22 mouse cellular contexts compared by ENCODE assay signal in genomic region chr12:85513789-85514447, GRCm38 (mm10). TPM values are rescaled to one million over a fixed set of nuclear protein-coding genes. Genes with fewer than 3 reads are reported as not detected.
DNase-seq lines count a peak whose midpoint lies in the region; ATAC-seq and TF ChIP-seq lines count a peak whose summit lies in the region.
"Had no signal": no experiment of that assay in that cellular context is flagged by ENCODE, and none has a peak within 500 bp of the region (broad histone marks: within the 10 kb centered on the region; RNA-seq: fewer than 3 reads in every experiment).

No protein-coding gene starts in this region.

- TF ChIP-seq POLR2A in CH12.LX (IDR thresholded peaks at IDR 0.05; ENCODE audit: low read depth, low read length): no peak

- dilution Hi-C loops in CH12.LX (cut with MboI; ENCODE audit: extremely low pct_ligation_motif_present, extremely low pct_unique_long_range_greater_than_20kb, low sequenced_read_pairs): no loop called here

- WGBS in limb, embryonic 15.5 days: 73% methylated on average over 6 of the region's 6 CpGs
- 87% methylated on average over 6 of the region's 6 CpGs for WGBS in limb, embryonic 10.5 days

- in situ Hi-C loops in CH12.LX (cut with MboI; ENCODE audit: low pct_ligation_motif_present, low pct_unique_long_range_greater_than_20kb, low sequenced_read_pairs): no loop called here

- 0 out of 2 replicates have a peak, but pooled peaks cover 5% of the 10 kb centered on the region for H3K4me1 ChIP-seq in limb, embryonic 15.5 days
- H3K4me1 ChIP-seq in limb, embryonic 10.5 days: no peaks in the 10 kb centered on the region
- H3K4me1 ChIP-seq in CH12.LX (ENCODE audit: control insufficient read depth in 1 of 2, insufficient read depth in 2 of 2): peaks cover 30 to 75% of the 10 kb centered on the region in 2 experiments

- H3K9ac ChIP-seq in limb, embryonic 15.5 days: no peak overlapping the region
- no peak overlapping the region for H3K9ac ChIP-seq in CH12.LX (ENCODE audit: insufficient read depth, low read depth)

- intact Hi-C loops in heart, postnatal 36 days (cut with DNase I): no loop called here
- intact Hi-C loops in gastrocnemius, postnatal 14 days (cut with DNase I; ENCODE audit: low total_unique reads): loop anchor here (5.0 kb wide), 2 partner anchors 133 to 148 kb away; no protein-coding TSS in a partner anchor

- no peaks in the 10 kb centered on the region for H3K27me3 ChIP-seq in limb, embryonic 15.5 days
- no peaks in the 10 kb centered on the region for H3K27me3 ChIP-seq in limb, embryonic 10.5 days (ENCODE audit: low read depth, poor library complexity, severe bottlenecking)
- no peaks in the 10 kb centered on the region for H3K27me3 ChIP-seq in CH12.LX (replicated peaks)
- H3K27me3 ChIP-seq: Patski had no signal

- 0 out of 2 replicates have a peak, but pooled peaks have one; percentile 24 for ATAC-seq in limb, embryonic 15.5 days (ENCODE audit: insufficient number of reproducible peaks, low FRiP score, low TSS enrichment, low read depth)
- ATAC-seq in erythroid progenitor cell, adult 5-6 weeks (replicated peaks; ENCODE audit: low FRiP score, poor library complexity, severe bottlenecking): 0 out of 2 replicates have a peak, but pooled peaks have one; percentile 25
- ATAC-seq: activated CD4-positive, CD25-positive, alpha-beta regulatory T cell, adult 4 months; CD4-positive, CD25-positive, alpha-beta regulatory T cell, adult 4 months; Patski had no signal

- H3K36me3 ChIP-seq in limb, embryonic 15.5 days: no peaks in the 10 kb centered on the region
- H3K36me3 ChIP-seq in limb, embryonic 10.5 days: no peaks in the 10 kb centered on the region
- H3K36me3 ChIP-seq in CH12.LX (replicated peaks in 1 of 2; ENCODE audit: control insufficient read depth in 1 of 2, insufficient read depth in 1 of 2, low read length in 1 of 2): no peaks in the 10 kb centered on the region
- H3K36me3 ChIP-seq: G1E had no signal

- no peaks in the 10 kb centered on the region for H3K79me2 ChIP-seq in CH12.LX (replicated peaks; ENCODE audit: control insufficient read depth, extremely low read depth, insufficient read depth, poor library complexity, severe bottlenecking)

- TF ChIP-seq CTCF in CH12.LX (conservative IDR thresholded peaks at IDR 0.05 in 1 of 2, IDR thresholded peaks at IDR 0.05 in 1 of 2; ENCODE audit: low read depth in 2 of 2, low read length in 2 of 2): no peak

- no peak overlapping the region for H3K27ac ChIP-seq in limb, embryonic 15.5 days
- no peak overlapping the region for H3K27ac ChIP-seq in limb, embryonic 10.5 days
- peak overlapping the region; percentile 84 for H3K27ac ChIP-seq in CH12.LX (ENCODE audit: insufficient read depth, low read depth)

- peak; percentile 97 for TF ChIP-seq EP300 in CH12.LX (IDR thresholded peaks at IDR 0.05; ENCODE audit: low read length)

- no peak; the same call in none of the 2 replicates for TF ChIP-seq RAD21 in CH12.LX (IDR thresholded peaks at IDR 0.05; ENCODE audit: low read depth, low read length)

- no peaks in the 10 kb centered on the region for H3K9me3 ChIP-seq in limb, embryonic 15.5 days
- no peaks in the 10 kb centered on the region for H3K9me3 ChIP-seq in limb, embryonic 10.5 days (replicated peaks)
- H3K9me3 ChIP-seq in CH12.LX (replicated peaks; ENCODE audit: low read length): peaks cover 5% of the 10 kb centered on the region
- H3K9me3 ChIP-seq: G1E had no signal

- H3K4me2 ChIP-seq in limb, embryonic 15.5 days: no peak overlapping the region
- peak overlapping the region; percentile 3; the same call in 1 of the 2 replicates for H3K4me2 ChIP-seq in CH12.LX (ENCODE audit: insufficient read depth, low read depth, poor library complexity, severe bottlenecking)

- no peak overlapping the region for H3K4me3 ChIP-seq in limb, embryonic 15.5 days
- no peak overlapping the region for H3K4me3 ChIP-seq in limb, embryonic 10.5 days
- H3K4me3 ChIP-seq in CH12.LX (replicated peaks in 1 of 3; ENCODE audit: low read depth in 2 of 3, low read length in 2 of 3, poor library complexity in 1 of 3): no peak overlapping the region

- peak; percentile 77 for DNase-seq in heart, adult 11 months
- DNase-seq in heart, postnatal 36 days: no peak
- DNase-seq in limb, embryonic 10.5 days (ENCODE audit: low spot score): no peak
- DNase-seq in CH12.LX (ENCODE audit: extremely low read depth): peak; percentile 82
- no peak for DNase-seq in gastrocnemius, postnatal 14 days
- no peak for DNase-seq in cerebellum, postnatal 10 days
- DNase-seq: adrenal gland, adult 2 months; adrenal gland, adult 8-10 months; adrenal gland, postnatal 10 days; adrenal gland, postnatal 14 days; adrenal gland, postnatal 25 days; adrenal gland, postnatal 36 days; B cell, adult 2 months; cerebellum, adult 11 months; cerebellum, adult 11-12 months; cerebellum, adult 18-20 months had no signal

TF ChIP-seq in CH12.LX, 34 proteins besides CTCF, POLR2A, EP300 and RAD21:
- TF ChIP-seq MAZ (IDR thresholded peaks at IDR 0.05; ENCODE audit: low read depth, low read length): no peak; the same call in 1 of the 2 replicates
- TF ChIP-seq NRF1 (IDR thresholded peaks at IDR 0.05; ENCODE audit: low read depth, low read length): no peak
- TF ChIP-seq USF2 (conservative IDR thresholded peaks at IDR 0.05; ENCODE audit: low read depth, low read length): no peak
- TF ChIP-seq USF1 (IDR thresholded peaks at IDR 0.05; ENCODE audit: low read depth, low read length): no peak
- TF ChIP-seq ZNF384 (IDR thresholded peaks at IDR 0.05; ENCODE audit: low read depth, low read length): peak; percentile 38; the same call in 1 of the 2 replicates
- TF ChIP-seq ELF1 (IDR thresholded peaks at IDR 0.05; ENCODE audit: low read depth, low read length): no peak
- no peak; the same call in 1 of the 2 replicates for TF ChIP-seq SIN3A (IDR thresholded peaks at IDR 0.05; ENCODE audit: low read length)
- TF ChIP-seq POLR2AphosphoS2 (IDR thresholded peaks at IDR 0.05; ENCODE audit: low read depth, low read length): no peak
- TF ChIP-seq ZC3H11A (IDR thresholded peaks at IDR 0.05; ENCODE audit: low read depth, low read length): no peak
- TF ChIP-seq ETS1 (conservative IDR thresholded peaks at IDR 0.05; ENCODE audit: low read depth, low read length): peak; percentile 96
- no peak for TF ChIP-seq JUND (conservative IDR thresholded peaks at IDR 0.05; ENCODE audit: low read depth, low read length)
- TF ChIP-seq GABPA (IDR thresholded peaks at IDR 0.05; ENCODE audit: insufficient replicate concordance, low read depth, low read length): no peak
- peak; percentile 99 for TF ChIP-seq ZKSCAN1 (IDR thresholded peaks at IDR 0.05; ENCODE audit: borderline replicate concordance, low read depth, low read length)
- no peak for TF ChIP-seq HCFC1 (IDR thresholded peaks at IDR 0.05; ENCODE audit: low read depth, low read length)
- no peak for TF ChIP-seq MAFK (IDR thresholded peaks at IDR 0.05; ENCODE audit: insufficient replicate concordance, low read length)
- TF ChIP-seq SMC3 (IDR thresholded peaks at IDR 0.05; ENCODE audit: low read depth, low read length): peak; percentile 19
- peak; percentile 100 for TF ChIP-seq TCF12 (IDR thresholded peaks at IDR 0.05; ENCODE audit: low read depth, low read length)
- TF ChIP-seq KAT2A (IDR thresholded peaks at IDR 0.05; ENCODE audit: insufficient replicate concordance, low read length): no peak
- 0 out of 2 replicates have a peak, but pooled peaks have one; percentile 49 for TF ChIP-seq MXI1 (IDR thresholded peaks at IDR 0.05; ENCODE audit: low read depth, low read length)
- peak; percentile 69; the same call in 1 of the 2 replicates for TF ChIP-seq CHD2 (IDR thresholded peaks at IDR 0.05; ENCODE audit: low read length)
- no peak; the same call in none of the 2 replicates for TF ChIP-seq ZMIZ1 (IDR thresholded peaks at IDR 0.05; ENCODE audit: low read depth, low read length)
- TF ChIP-seq MYC (IDR thresholded peaks at IDR 0.05; ENCODE audit: low read depth, low read length): no peak
- TF ChIP-seq E2F4 (IDR thresholded peaks at IDR 0.05; ENCODE audit: insufficient replicate concordance, low read depth, low read length): no peak
- TF ChIP-seq JUN (IDR thresholded peaks at IDR 0.05; ENCODE audit: insufficient read depth, low read depth, low read length): peak; percentile 26; the same call in 1 of the 2 replicates
- TF ChIP-seq MEF2A (IDR thresholded peaks at IDR 0.05; ENCODE audit: borderline replicate concordance, low read depth, low read length): peak; percentile 73; the same call in 1 of the 2 replicates
- peak; percentile 93 for TF ChIP-seq UBTF (IDR thresholded peaks at IDR 0.05; ENCODE audit: low read depth, low read length)
- peak; percentile 67 for TF ChIP-seq MAX (IDR thresholded peaks at IDR 0.05; ENCODE audit: low read length)
- 0 out of 2 replicates have a peak, but pooled peaks have one; percentile 24 for TF ChIP-seq RCOR1 (conservative IDR thresholded peaks at IDR 0.05; ENCODE audit: low read depth, low read length)
- TF ChIP-seq IRF4 (IDR thresholded peaks at IDR 0.05; ENCODE audit: low read depth, low read length): peak; percentile 70
- TF ChIP-seq TBP (conservative IDR thresholded peaks at IDR 0.05; ENCODE audit: low read depth, low read length): peak; percentile 76
- TF ChIP-seq NELFE (IDR thresholded peaks at IDR 0.05; ENCODE audit: low read depth, low read length): no peak
- no peak for TF ChIP-seq PAX5 (IDR thresholded peaks at IDR 0.05; ENCODE audit: low read length)
- TF ChIP-seq CHD1 (IDR thresholded peaks at IDR 0.05; ENCODE audit: low read depth, low read length): no peak
- TF ChIP-seq BHLHE40 (IDR thresholded peaks at IDR 0.05; ENCODE audit: low read depth, low read length): peak; percentile 93

RNA-seq across cellular contexts. Expression of gene Fos, which starts 40.2 kb away (rescaled TPM):
- total RNA-seq in heart, postnatal 36 days (2021): 10 to 100 TPM in 1 of 2 experiments, 1 to 10 TPM in 1; 2.5 to 24.3 TPM
- 38.8 and 48.3 TPM in 2 replicates for polyA plus RNA-seq in limb, embryonic 15.5 days (2015; fragmentation: Nextera tagmentation; extraction: Ambion mirVana)
- 0.76 and 0.80 TPM in 2 replicates for polyA plus RNA-seq in limb, embryonic 10.5 days (2016; fragmentation: Nextera tagmentation; extraction: Ambion mirVana)
- total RNA-seq in CH12.LX (2012; rRNA removed) (0.17 and 0.21 TPM in 2 replicates), CH12.LX (2014; rRNA removed) (0.20 and 0.76 TPM in 2 replicates)
- polyA plus RNA-seq in CH12.LX (2012; ENCODE audit: insufficient read length, low read depth): 0.11 and 0.26 TPM in 2 replicates
- 25.2 and 32.7 TPM in 2 replicates for total RNA-seq in erythroid progenitor cell, adult 5-6 weeks (2015; ENCODE audit: low replicate concordance)
- total RNA-seq in erythroid progenitor cell, adult 5-6 weeks (2017; ENCODE audit: low replicate concordance): 14.2 and 21.3 TPM in 2 replicates
- total RNA-seq in gastrocnemius, postnatal 14 days (2021): 1 to 10 TPM; 7.6 to 8.9 TPM

Comparison
In these comparisons a context has a peak if more than half of its experiments do, and no peak if none do; other contexts are left out.
1. DNase-seq: peak in heart, adult 11 months (single experiment) and CH12.LX (single experiment); none in heart, postnatal 36 days (0 of 2), limb, embryonic 10.5 days (single experiment), gastrocnemius, postnatal 14 days (single experiment) and cerebellum, postnatal 10 days (0 of 2).